Mouse (Mus musculus): Measurements from ENCODE around the gene C1qa.

The C1qa gene

GRCm38 (mm10) chr4:136898637-136899036, at the start of gene C1qa:
Gene C1qa, minus strand, starts transcription at chr4:136898803.
- in situ Hi-C loops (cut with MboI) = no loop called here

GRCm38 (mm10) chr4:136945397-136945796, 46.8 kb upstream of the C1qa start:
- in situ Hi-C loops (cut with MboI) = no loop called here

GRCm38 (mm10) chr4:136944558-136945350, 46.2 kb upstream of the C1qa start:
- in situ Hi-C loops (cut with MboI) = no loop called here

GRCm38 (mm10) chr4:136943175-136943574, 44.6 kb upstream of the C1qa start:
- in situ Hi-C loops (cut with MboI) = no loop called here

GRCm38 (mm10) chr4:136942761-136943160, 44.2 kb upstream of the C1qa start:
- in situ Hi-C loops (cut with MboI) = no loop called here

- in situ Hi-C loops (cut with MboI) = no loop called here
These were observed 39.3 kb upstream of the C1qa start for GRCm38 (mm10) chr4:136937935-136938334.

GRCm38 (mm10) chr4:136937344-136937743, 38.7 kb upstream of the C1qa start:
- in situ Hi-C loops (cut with MboI) = no loop called here

GRCm38 (mm10) chr4:136934746-136935613, 36.4 kb upstream of the C1qa start:
- in situ Hi-C loops (cut with MboI) = no loop called here

GRCm38 (mm10) chr4:136930474-136930873, 31.9 kb upstream of the C1qa start:
- in situ Hi-C loops (cut with MboI) = no loop called here

- in situ Hi-C loops (cut with MboI) = no loop called here
These were observed 30.3 kb upstream of the C1qa start for GRCm38 (mm10) chr4:136928928-136929327.

- in situ Hi-C loops (cut with MboI) = no loop called here
These were observed 27.2 kb upstream of the C1qa start for GRCm38 (mm10) chr4:136925804-136926203.

- in situ Hi-C loops (cut with MboI) = no loop called here
These were observed 25.9 kb upstream of the C1qa start for GRCm38 (mm10) chr4:136924529-136924928.

GRCm38 (mm10) chr4:136919526-136919925, 20.9 kb upstream of the C1qa start:
- in situ Hi-C loops (cut with MboI) = no loop called here

GRCm38 (mm10) chr4:136918834-136919233, 20.2 kb upstream of the C1qa start:
- in situ Hi-C loops (cut with MboI) = no loop called here

GRCm38 (mm10) chr4:136917165-136917524, 18.5 kb upstream of the C1qa start:
- in situ Hi-C loops (cut with MboI) = no loop called here

GRCm38 (mm10) chr4:136916359-136917164, 18.0 kb upstream of the C1qa start:
- in situ Hi-C loops (cut with MboI) = no loop called here

- in situ Hi-C loops (cut with MboI) = no loop called here
These were observed 14.2 kb upstream of the C1qa start for GRCm38 (mm10) chr4:136912841-136913240.

- in situ Hi-C loops (cut with MboI) = no loop called here
These were observed 13.2 kb upstream of the C1qa start for GRCm38 (mm10) chr4:136911804-136912203.

GRCm38 (mm10) chr4:136911211-136911646, 12.6 kb upstream of the C1qa start:
- in situ Hi-C loops (cut with MboI) = no loop called here

GRCm38 (mm10) chr4:136907809-136908208, 9.2 kb upstream of the C1qa start:
- in situ Hi-C loops (cut with MboI) = no loop called here

- in situ Hi-C loops (cut with MboI) = no loop called here
These were observed 8.4 kb upstream of the C1qa start for GRCm38 (mm10) chr4:136907033-136907432.
